Mouse (Mus musculus) stomach, postnatal 0 days (tissue): ENCODE data around the gene Tmem25.
"Not testable (repeated sequence)": the region's sequence is repeated elsewhere in the genome, so short reads cannot be mapped to it uniquely, and the experiment has no call there.

Experiments
- CTCF ChIP-seq: IDR thresholded peaks from 2 replicates; pipeline ENCODE4 v1.5.1; 2016; ENCODE audit warnings: antibody characterized with exemption, low read depth, mild to moderate bottlenecking, moderate library complexity
- EP300 ChIP-seq: optimal IDR thresholded peaks from 2 replicates; pipeline ENCODE3; 2016; ENCODE audit warnings: antibody characterized with exemption

GRCm38 (mm10) chr9:44768029-44768394 is 31.1 kb downstream of the Tmem25 start:
- TF ChIP-seq EP300, CTCF: not testable (repeated sequence)
